22 mouse cellular contexts compared by ENCODE assay signal in the genomic region with DNA sequence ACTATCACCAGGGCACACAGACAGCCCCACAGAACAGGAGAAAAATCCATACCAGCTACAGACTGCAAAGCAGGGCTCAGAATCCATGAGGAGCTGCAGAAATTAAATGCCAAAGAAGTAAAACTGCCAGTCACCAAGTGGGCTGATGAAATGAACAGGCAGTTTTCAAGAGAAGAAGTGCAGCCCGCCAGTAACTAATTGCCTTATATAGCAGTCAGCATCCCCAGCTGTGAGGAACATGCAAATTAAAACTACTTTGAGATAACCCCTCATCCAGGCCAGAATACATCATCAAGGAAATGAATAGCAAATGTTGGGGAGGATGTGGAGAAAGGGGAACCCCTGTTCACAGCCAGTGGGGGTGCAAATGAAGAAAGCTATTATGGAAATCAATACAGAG.
DNase-seq lines count a peak whose midpoint lies in the region; ATAC-seq lines count a peak whose summit lies in the region.
"Had no signal": no experiment of that assay in that cellular context is flagged by ENCODE, and none has a peak within 500 bp of the region (broad histone marks: within the 10 kb centered on the region; RNA-seq: fewer than 3 reads in every experiment).

No protein-coding gene starts in this region.

- no peak overlapping the region for H3K4me3 ChIP-seq in midbrain, embryonic 11.5 days (ENCODE audit: low read depth, low read length)
- no peak overlapping the region for H3K4me3 ChIP-seq in midbrain, embryonic 13.5 days (replicated peaks)
- H3K4me3 ChIP-seq: embryonic facial prominence, embryonic 10.5 days; embryonic facial prominence, embryonic 12.5 days; forebrain, embryonic 13.5 days; forebrain, embryonic 15.5 days had no signal

- DNase-seq in midbrain, embryonic 11.5 days (ENCODE audit: low spot score, missing footprints): peak; percentile 4
- peak; percentile 14 for DNase-seq in brain, adult 2 months (ENCODE audit: low read depth, low spot score)
- DNase-seq in heart, postnatal 14 days: no peak
- no peak for DNase-seq in left cerebral cortex, postnatal 25 days (ENCODE audit: low spot score in 2 of 2)
- DNase-seq: adrenal gland, adult 8-10 months; adrenal gland, postnatal 14 days; adrenal gland, postnatal 36 days; cerebellum, adult 11-12 months; cerebellum, adult 8-10 months; cerebellum, adult 9-11 months; cerebellum, postnatal 14 days; cerebellum, postnatal 36 days; forebrain, postnatal 0 days had no signal

- H3K4me1 ChIP-seq in midbrain, embryonic 11.5 days (ENCODE audit: control insufficient read depth, insufficient read depth, low read length): peaks cover under 1% of the 10 kb centered on the region; the same call in 1 of the 2 replicates
- H3K4me1 ChIP-seq in midbrain, embryonic 13.5 days (replicated peaks): peaks cover 4% of the 10 kb centered on the region

- WGBS in midbrain, embryonic 11.5 days: 71% methylated on average over 1 of the region's 1 CpGs
- 43% methylated on average over 1 of the region's 1 CpGs for WGBS in midbrain, embryonic 13.5 days

- no peak overlapping the region for H3K27ac ChIP-seq in midbrain, embryonic 11.5 days (ENCODE audit: low read depth, low read length)
- H3K27ac ChIP-seq in midbrain, embryonic 13.5 days: no peak overlapping the region
- H3K27ac ChIP-seq: embryonic facial prominence, embryonic 10.5 days; embryonic facial prominence, embryonic 12.5 days; forebrain, embryonic 13.5 days; forebrain, embryonic 15.5 days had no signal

- no peak overlapping the region for H3K4me2 ChIP-seq in midbrain, embryonic 11.5 days
- H3K4me2 ChIP-seq in midbrain, embryonic 13.5 days (replicated peaks): no peak overlapping the region
- H3K4me2 ChIP-seq: embryonic facial prominence, embryonic 12.5 days; forebrain, embryonic 13.5 days; forebrain, embryonic 15.5 days had no signal

- ATAC-seq in midbrain, embryonic 11.5 days (ENCODE audit: low FRiP score): no peak
- ATAC-seq in midbrain, embryonic 13.5 days: no peak
- ATAC-seq in common myeloid progenitor, adult 5-6 weeks (replicated peaks; ENCODE audit: low read depth, poor library complexity, severe bottlenecking): peak; percentile 62; the same call in 1 of the 2 replicates
- ATAC-seq: activated CD4-positive, CD25-positive, alpha-beta regulatory T cell, adult 4 months; forebrain, embryonic 13.5 days; forebrain, embryonic 15.5 days; forebrain, postnatal 0 days; Patski had no signal

- intact Hi-C loops in heart, postnatal 14 days (cut with DNase I): no loop called here
- intact Hi-C loops in left cerebral cortex, postnatal 25 days (cut with DNase I): no loop called here

- no peaks in the 10 kb centered on the region for H3K36me3 ChIP-seq in midbrain, embryonic 11.5 days (ENCODE audit: control insufficient read depth, insufficient read depth, low read length)
- no peaks in the 10 kb centered on the region for H3K36me3 ChIP-seq in midbrain, embryonic 13.5 days
- H3K36me3 ChIP-seq: embryonic facial prominence, embryonic 10.5 days; embryonic facial prominence, embryonic 12.5 days; forebrain, embryonic 15.5 days; G1E had no signal

- no peaks in the 10 kb centered on the region for H3K9me3 ChIP-seq in midbrain, embryonic 11.5 days (ENCODE audit: control insufficient read depth, low read length)
- no peaks in the 10 kb centered on the region for H3K9me3 ChIP-seq in midbrain, embryonic 13.5 days
- H3K9me3 ChIP-seq: embryonic facial prominence, embryonic 10.5 days; embryonic facial prominence, embryonic 12.5 days; forebrain, embryonic 13.5 days; forebrain, embryonic 15.5 days; G1E had no signal

- no peaks in the 10 kb centered on the region for H3K27me3 ChIP-seq in midbrain, embryonic 11.5 days (ENCODE audit: control insufficient read depth, insufficient read depth, low read length)
- H3K27me3 ChIP-seq in midbrain, embryonic 13.5 days: 0 out of 2 replicates have a peak, but pooled peaks cover 6% of the 10 kb centered on the region
- H3K27me3 ChIP-seq: forebrain, embryonic 13.5 days; forebrain, embryonic 15.5 days had no signal

- H3K9ac ChIP-seq in midbrain, embryonic 11.5 days (ENCODE audit: low read length): no peak overlapping the region
- H3K9ac ChIP-seq in midbrain, embryonic 13.5 days (replicated peaks): no peak overlapping the region
- H3K9ac ChIP-seq: embryonic facial prominence, embryonic 12.5 days; forebrain, embryonic 13.5 days; forebrain, embryonic 15.5 days; forebrain, postnatal 0 days had no signal

Comparison
In these comparisons a context has a peak if more than half of its experiments do, and no peak if none do; other contexts are left out.
1. DNase-seq: peak in midbrain, embryonic 11.5 days (single experiment) and brain, adult 2 months (single experiment); none in heart, postnatal 14 days (0 of 2) and left cerebral cortex, postnatal 25 days (0 of 2).